Mouse (Mus musculus) thymus, adult 2 months (tissue): Measurements from ENCODE around the gene Kdm4a.
A peak's percentile ranks its signal among the peaks of the same experiment; 100 is the strongest.

Experiments used
- CTCF ChIP-seq: fragments of 200-500 bp; IDR thresholded peaks from 2 replicates; pipeline ENCODE4 v1.5.1; 2012; ENCODE audit warnings: mild to moderate bottlenecking, control low read depth, low read length, moderate library complexity, borderline replicate concordance; ENCODE audit not compliant: control insufficient read depth, poor library complexity, insufficient read depth; ENCODE audit errors: extremely low read depth
- POLR2A ChIP-seq: fragments of 200-500 bp; IDR thresholded peaks from 2 replicates; pipeline ENCODE4 v1.6.1; 2012; ENCODE audit warnings: mild to moderate bottlenecking, low read length, control low read depth, moderate library complexity; ENCODE audit not compliant: control insufficient read depth, poor library complexity, insufficient read depth; ENCODE audit errors: extremely low read depth

GRCm38 (mm10) chr4:118171006-118171405, 8.8 kb downstream of the Kdm4a start:
- TF ChIP-seq POLR2A, result no peak
- TF ChIP-seq CTCF, result peak; percentile 74; the same call in 1 of the 2 replicates
